Mouse (Mus musculus) limb, embryonic 15.5 days (tissue): ENCODE data around the gene Tmem184a. TPM values are rescaled to one million over a fixed set of nuclear protein-coding genes. Genes with fewer than 3 reads are reported as not detected.
A peak's percentile ranks its signal among the peaks of the same experiment; 100 is the strongest.

ENCODE experiments used
- ATAC-seq: fragments of 200-750 bp; cut with Nextera tagmentation; 2 replicates; pipeline ENCODE4 v1.8.0; 2017; ENCODE audit warnings: low read depth, moderate TSS enrichment; ENCODE audit not compliant: insufficient number of reproducible peaks, low FRiP score, low TSS enrichment
- H3K27ac ChIP-seq: fragments of 300-500 bp; sonication (generic); 2 replicates; pipeline ENCODE4 v1.5.1; 2015; ENCODE audit warnings: moderate library complexity, mild to moderate bottlenecking, inconsistent platforms
- H3K27me3 ChIP-seq: fragments of 300-500 bp; sonication (generic); 2 replicates; pipeline ENCODE4 v1.6.1; 2015; ENCODE audit warnings: inconsistent platforms
- H3K36me3 ChIP-seq: fragments of 300-500 bp; sonication (generic); 2 replicates; pipeline ENCODE4 v1.6.1; 2015; ENCODE audit warnings: inconsistent platforms
- H3K4me1 ChIP-seq: fragments of 300-500 bp; sonication (generic); 2 replicates; pipeline ENCODE4 v1.6.1; 2015; ENCODE audit warnings: inconsistent platforms
- H3K4me2 ChIP-seq: fragments of 300-500 bp; sonication (generic); 2 replicates; pipeline ENCODE4 v1.6.1; 2015; ENCODE audit warnings: mild to moderate bottlenecking, inconsistent platforms
- H3K4me3 ChIP-seq: fragments of 300-500 bp; sonication (generic); 2 replicates; pipeline ENCODE4 v1.5.1; 2015; ENCODE audit warnings: mild to moderate bottlenecking, inconsistent platforms
- H3K9ac ChIP-seq: fragments of 300-500 bp; sonication (generic); 2 replicates; pipeline ENCODE4 v1.6.1; 2015; ENCODE audit warnings: inconsistent platforms
- H3K9me3 ChIP-seq: fragments of 300-500 bp; sonication (generic); 2 replicates; pipeline ENCODE4 v1.6.1; 2016; ENCODE audit warnings: inconsistent platforms
- WGBS: fragments of 180-500 bp; shearing (Covaris S2); methylation state at CpG from one replicate; pipeline ENCODE4 v1.1.7; 2015; 5-methylcytosine and 5-hydroxymethylcytosine counted together
- polyA plus RNA-seq: library from polyadenylated mRNA; unstranded; fragments of >200 nt; fragmentation: Nextera tagmentation; extraction: Ambion mirVana; gene quantifications from 2 replicates; pipeline ENCODE4 v1.2.1, GENCODE M21; 2015

The Tmem184a gene
- 11.1 and 12.0 TPM in 2 replicates for polyA plus RNA-seq

DNA sequence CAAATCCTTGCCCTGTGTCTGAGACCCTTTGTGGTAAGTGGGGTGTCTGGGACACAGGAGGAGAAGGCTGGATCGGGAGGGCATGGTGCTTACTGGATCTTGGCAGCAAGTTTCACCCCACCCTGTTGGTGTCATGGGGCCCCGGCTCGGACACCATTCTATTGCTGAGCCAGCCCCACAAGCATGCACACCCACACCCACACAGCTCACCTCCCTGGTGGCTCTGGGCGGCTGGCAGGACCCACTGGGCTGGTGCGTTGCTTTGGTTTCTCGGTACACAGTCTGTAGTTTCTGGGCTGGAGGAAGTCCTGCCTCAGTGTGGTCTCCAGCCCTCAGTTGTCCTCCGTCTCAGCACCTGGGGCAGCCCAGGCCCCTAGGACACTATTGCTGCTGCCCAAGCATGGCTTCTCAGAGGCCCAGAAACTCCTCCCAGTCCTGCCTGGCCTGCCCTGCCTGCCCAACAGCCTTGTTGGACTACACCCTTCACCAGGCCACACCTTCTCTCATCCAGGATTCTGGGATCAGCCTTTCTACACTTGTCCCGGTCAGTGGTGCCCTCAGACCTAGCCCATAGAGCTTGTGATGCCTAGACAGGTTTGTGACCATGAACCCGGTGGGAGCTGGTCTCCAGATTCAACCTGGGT lies at the start of gene Tmem184a:
TSS of gene Tmem184a (minus strand) at position 380 of the 644 bp plus-strand sequence.
- H3K4me2 ChIP-seq: 0 out of 2 replicates have a peak within 1 kb of the TSS, but pooled peaks have one; percentile 4
- H3K4me1 ChIP-seq: no peaks in the 10 kb centered on the region
- H3K9me3 ChIP-seq: no peaks in the 10 kb centered on the region
- H3K36me3 ChIP-seq: peaks cover 34% of the 10 kb centered on the region
- 83% methylated on average over 9 of the region's 9 CpGs for WGBS
- H3K27ac ChIP-seq: peak within 1 kb of the TSS; percentile 35; the same call in 1 of the 2 replicates
- no peak within 1 kb of the TSS for H3K9ac ChIP-seq
- H3K4me3 ChIP-seq: no peak within 1 kb of the TSS
- ATAC-seq: no peak
- peaks cover 9% of the 10 kb centered on the region; the same call in 1 of the 2 replicates for H3K27me3 ChIP-seq

DNA sequence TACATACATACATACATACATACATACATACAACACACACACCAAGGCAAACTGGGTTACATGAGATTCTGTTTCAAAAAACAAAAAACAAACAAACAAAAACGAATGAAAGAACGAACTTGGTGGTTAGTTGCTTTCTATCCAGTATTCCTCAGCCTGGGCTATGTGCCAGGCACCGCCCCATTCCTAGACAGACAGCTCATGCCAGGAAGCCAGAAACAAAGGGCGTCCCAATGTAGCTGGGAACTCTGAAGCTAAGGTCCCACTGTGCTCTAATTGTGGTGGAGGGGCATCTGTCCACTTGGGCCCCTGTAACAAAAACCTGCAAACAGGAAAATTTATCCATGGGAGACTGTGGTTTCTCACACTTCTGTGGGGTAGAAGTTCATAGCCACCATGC lies 43.0 kb upstream of the Tmem184a start:
- WGBS: 44% methylated on average over 4 of the region's 4 CpGs
- Histone ChIP-seq H3K4me3 (no peak overlapping the region), H3K4me1 (peaks cover 3% of the 10 kb centered on the region; the same call in 1 of the 2 replicates), H3K36me3 (no peaks in the 10 kb centered on the region), H3K27ac (no peak overlapping the region), H3K9me3 (no peaks in the 10 kb centered on the region), H3K4me2 (no peak overlapping the region), H3K9ac (no peak overlapping the region), H3K27me3 (peaks cover 3% of the 10 kb centered on the region; the same call in 1 of the 2 replicates)
- ATAC-seq: no peak

DNA sequence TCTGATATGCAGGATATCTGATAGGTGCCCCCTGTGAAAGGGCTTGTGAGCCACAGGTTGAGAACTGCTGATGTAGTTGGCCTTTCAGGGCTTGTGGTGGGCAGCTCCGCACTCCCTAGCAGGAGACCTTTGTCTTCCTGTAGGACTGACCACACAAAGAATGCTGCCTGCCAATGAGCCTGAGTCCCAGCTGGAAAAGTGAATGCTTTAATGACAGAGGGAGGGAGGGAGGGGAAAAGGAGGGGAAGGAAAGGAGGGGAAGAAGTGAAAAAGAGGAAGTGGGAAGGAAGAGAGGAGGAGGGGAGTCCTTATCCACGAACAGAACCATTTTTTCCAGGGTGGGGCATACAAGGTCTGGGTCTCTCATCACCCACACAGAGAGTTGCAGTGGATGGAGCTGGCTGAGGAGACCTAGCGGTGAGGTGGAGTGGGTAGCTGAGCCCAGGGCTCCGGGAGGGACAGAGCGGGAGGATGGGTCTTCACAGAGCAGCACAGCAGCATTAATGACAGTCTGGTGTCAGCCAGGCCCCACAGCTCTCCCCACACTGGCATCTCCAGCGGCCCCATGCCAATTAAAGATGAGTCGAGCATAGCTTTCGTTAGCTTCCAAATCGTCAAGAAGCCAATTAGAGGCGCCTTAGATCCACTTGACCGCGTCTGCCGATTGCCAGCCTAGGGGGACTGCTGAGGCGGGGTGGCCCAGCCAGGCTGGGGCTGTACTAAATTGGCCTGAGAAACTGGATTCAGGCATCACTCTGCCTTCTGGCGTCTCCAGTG lies 40.8 kb upstream of the Tmem184a start:
- no peak overlapping the region for H3K27ac ChIP-seq
- no peak overlapping the region for H3K9ac ChIP-seq
- H3K27me3 ChIP-seq: peaks cover 3% of the 10 kb centered on the region; the same call in 1 of the 2 replicates
- no peaks in the 10 kb centered on the region for H3K36me3 ChIP-seq
- 31% methylated on average over 15 of the region's 15 CpGs for WGBS
- peaks cover 3% of the 10 kb centered on the region; the same call in 1 of the 2 replicates for H3K4me1 ChIP-seq
- no peak overlapping the region for H3K4me2 ChIP-seq
- no peaks in the 10 kb centered on the region for H3K9me3 ChIP-seq
- ATAC-seq: no peak
- H3K4me3 ChIP-seq: no peak overlapping the region

DNA sequence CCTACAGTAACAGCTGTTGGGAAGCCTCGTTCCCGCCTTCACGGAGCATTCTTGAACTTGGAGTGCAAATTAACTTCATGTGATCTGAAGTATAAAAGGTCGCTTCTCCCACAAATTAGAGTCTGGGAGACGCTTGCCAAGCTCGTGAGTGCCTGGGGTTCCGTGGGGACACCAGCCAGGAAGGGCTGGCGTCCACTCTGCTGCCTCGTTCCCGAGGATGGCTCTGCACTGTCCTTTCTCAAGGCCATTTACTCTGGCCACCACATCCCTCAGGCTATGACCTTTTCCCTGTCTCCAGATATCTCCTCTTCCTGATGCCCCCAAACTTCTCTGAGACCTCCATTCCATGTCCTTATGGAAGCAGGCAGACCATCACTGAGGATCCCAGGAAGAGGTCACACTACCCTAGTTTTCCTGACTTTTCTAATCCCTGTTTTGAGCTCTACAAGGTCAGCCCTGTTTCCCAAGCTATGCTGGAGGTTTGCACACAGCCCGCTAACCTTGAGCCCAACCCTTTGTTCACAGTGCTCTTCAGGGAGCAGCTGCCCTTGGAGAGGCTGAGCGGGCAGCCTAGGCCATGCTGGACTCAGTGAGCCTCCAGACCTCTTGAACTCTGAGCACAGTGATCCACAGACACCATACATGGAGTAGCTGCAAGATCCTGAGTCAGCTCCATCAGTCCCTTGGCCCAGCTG lies 30.1 kb upstream of the Tmem184a start:
- Histone ChIP-seq H3K27me3 (no peaks in the 10 kb centered on the region), H3K4me3 (no peak overlapping the region), H3K4me2 (no peak overlapping the region), H3K9me3 (no peaks in the 10 kb centered on the region), H3K4me1 (peaks cover 8% of the 10 kb centered on the region), H3K36me3 (no peaks in the 10 kb centered on the region), H3K27ac (no peak overlapping the region), H3K9ac (no peak overlapping the region)
- no peak for ATAC-seq
- WGBS: 57% methylated on average over 12 of the region's 12 CpGs

DNA sequence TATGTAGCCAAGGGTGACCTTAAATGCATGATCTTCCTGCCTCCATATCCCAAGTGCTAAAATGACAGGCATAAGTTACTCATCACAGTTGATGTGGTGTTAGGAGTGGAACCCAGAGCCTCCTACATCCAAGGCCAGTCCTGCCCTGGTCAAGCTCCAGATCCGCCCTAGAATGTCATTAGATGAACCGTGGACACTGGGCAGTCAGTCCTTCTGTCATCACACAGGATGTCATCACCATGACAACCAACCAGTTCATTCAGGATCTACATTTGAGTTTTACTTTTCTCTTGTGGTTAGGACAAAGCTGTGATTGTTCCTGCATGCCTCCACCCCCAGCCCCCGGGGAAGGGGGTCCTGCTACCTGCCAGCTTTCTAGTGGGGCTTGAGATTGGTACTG lies 19.4 kb upstream of the Tmem184a start:
- no peaks in the 10 kb centered on the region for H3K9me3 ChIP-seq
- H3K4me3 ChIP-seq: no peak overlapping the region
- no peak for ATAC-seq
- 58% methylated on average over 3 of the region's 3 CpGs for WGBS
- peaks cover 2% of the 10 kb centered on the region; the same call in 1 of the 2 replicates for H3K27me3 ChIP-seq
- H3K4me2 ChIP-seq: no peak overlapping the region
- H3K36me3 ChIP-seq: no peaks in the 10 kb centered on the region
- H3K4me1 ChIP-seq: no peaks in the 10 kb centered on the region; the same call in 1 of the 2 replicates
- no peak overlapping the region for H3K27ac ChIP-seq
- no peak overlapping the region for H3K9ac ChIP-seq

DNA sequence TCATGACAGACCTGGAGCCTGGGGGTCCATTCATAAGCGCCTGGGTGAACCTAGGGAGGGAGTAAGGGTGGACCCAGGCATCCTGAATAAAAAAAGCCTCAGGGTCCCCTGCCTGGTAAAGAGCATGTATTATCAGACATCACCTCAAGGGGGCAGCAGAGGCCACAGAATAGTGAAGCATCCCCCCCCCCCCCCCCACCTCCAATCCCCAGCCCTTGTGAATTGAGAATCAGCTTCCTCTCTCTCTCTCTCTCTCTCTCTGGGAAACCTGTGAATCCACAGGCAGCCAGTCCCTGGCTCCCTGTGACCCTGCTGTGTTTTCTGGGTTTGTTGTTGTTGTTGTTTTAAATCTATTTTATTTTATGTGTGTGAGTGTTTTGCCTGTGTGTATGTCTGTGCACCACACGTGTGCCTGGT lies 18.8 kb upstream of the Tmem184a start:
- ATAC-seq: no peak
- peaks cover 2% of the 10 kb centered on the region; the same call in 1 of the 2 replicates for H3K27me3 ChIP-seq
- no peaks in the 10 kb centered on the region for H3K36me3 ChIP-seq
- H3K27ac ChIP-seq: no peak overlapping the region
- no peaks in the 10 kb centered on the region for H3K9me3 ChIP-seq
- H3K4me2 ChIP-seq: no peak overlapping the region
- no peak overlapping the region for H3K4me3 ChIP-seq
- 17% methylated on average over 2 of the region's 2 CpGs for WGBS
- H3K4me1 ChIP-seq: no peaks in the 10 kb centered on the region; the same call in 1 of the 2 replicates
- H3K9ac ChIP-seq: no peak overlapping the region

DNA sequence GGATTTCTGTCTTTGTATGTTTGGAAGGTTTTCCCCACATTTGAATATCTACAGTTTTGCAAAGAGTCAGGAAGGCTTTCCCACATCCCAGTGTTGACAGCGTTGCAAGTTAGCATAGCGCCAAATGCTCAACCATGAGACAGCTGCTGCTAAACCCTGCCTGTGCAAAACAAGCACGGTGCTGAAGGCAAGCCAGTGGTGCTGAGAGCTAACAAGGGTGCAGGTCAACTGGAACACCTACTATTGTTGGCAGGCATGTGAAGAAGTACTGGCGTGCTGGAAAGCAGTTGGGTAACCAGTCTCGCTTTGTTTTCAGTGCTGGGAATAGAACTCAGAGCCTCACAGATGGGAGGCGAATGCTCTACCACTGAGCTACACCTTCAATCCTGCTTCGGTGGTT lies 16.0 kb upstream of the Tmem184a start:
- Histone ChIP-seq H3K9me3 (no peaks in the 10 kb centered on the region), H3K4me2 (no peak overlapping the region), H3K27me3 (peaks cover 2% of the 10 kb centered on the region; the same call in 1 of the 2 replicates), H3K27ac (no peak overlapping the region), H3K4me3 (no peak overlapping the region), H3K4me1 (no peaks in the 10 kb centered on the region; the same call in 1 of the 2 replicates), H3K36me3 (no peaks in the 10 kb centered on the region), H3K9ac (no peak overlapping the region)
- 83% methylated on average over 7 of the region's 7 CpGs for WGBS
- no peak for ATAC-seq

DNA sequence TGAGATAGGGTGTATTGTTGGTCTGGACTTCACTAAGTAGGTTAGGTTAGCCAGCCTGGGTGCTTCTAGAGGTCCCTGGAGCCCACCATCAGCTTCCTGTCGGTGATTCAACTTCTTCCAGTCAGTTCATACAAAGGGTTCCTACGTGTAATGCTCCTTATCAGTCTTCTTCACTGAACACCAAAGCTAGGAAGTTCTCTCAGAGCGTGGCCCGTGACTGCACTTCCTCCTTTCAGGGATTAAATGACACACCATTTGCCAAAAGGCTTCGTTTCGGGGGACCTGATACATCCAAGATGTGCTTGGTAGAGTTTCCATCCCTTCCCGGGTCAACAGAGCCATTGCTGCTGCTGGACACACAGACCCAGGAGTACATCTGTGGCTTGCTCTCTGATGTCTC lies 12.4 kb upstream of the Tmem184a start:
- Histone ChIP-seq H3K36me3 (no peaks in the 10 kb centered on the region), H3K27me3 (no peaks in the 10 kb centered on the region; the same call in 1 of the 2 replicates), H3K4me2 (no peak overlapping the region), H3K27ac (no peak overlapping the region), H3K9me3 (no peaks in the 10 kb centered on the region), H3K9ac (no peak overlapping the region), H3K4me1 (no peaks in the 10 kb centered on the region), H3K4me3 (no peak overlapping the region)
- no peak for ATAC-seq
- WGBS: 72% methylated on average over 7 of the region's 7 CpGs

DNA sequence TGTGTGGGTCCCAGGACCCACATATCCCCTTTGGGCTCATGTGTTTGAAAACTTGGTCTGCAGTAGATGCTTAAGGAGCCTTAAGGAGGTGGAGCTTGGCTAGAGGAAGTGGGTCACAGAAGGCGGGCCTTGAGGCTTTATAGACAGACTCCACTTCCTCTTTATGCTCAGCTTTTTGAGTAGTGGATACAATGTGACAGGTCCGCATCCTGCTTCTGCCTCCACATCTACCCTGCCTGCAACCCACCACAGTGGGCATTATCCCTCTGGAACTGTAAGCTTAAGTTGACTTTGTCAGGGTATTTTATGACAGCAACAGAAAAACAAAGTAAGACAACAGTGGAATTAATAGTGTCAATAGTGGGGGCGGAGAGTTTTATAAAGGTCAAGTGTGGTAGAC lies 11.0 kb upstream of the Tmem184a start:
- no peak for ATAC-seq
- no peaks in the 10 kb centered on the region for H3K36me3 ChIP-seq
- no peaks in the 10 kb centered on the region for H3K9me3 ChIP-seq
- no peak overlapping the region for H3K9ac ChIP-seq
- H3K27ac ChIP-seq: no peak overlapping the region
- peaks cover 5% of the 10 kb centered on the region for H3K4me1 ChIP-seq
- no peak overlapping the region for H3K4me3 ChIP-seq
- 84% methylated on average over 3 of the region's 3 CpGs for WGBS
- H3K4me2 ChIP-seq: no peak overlapping the region
- no peaks in the 10 kb centered on the region; the same call in 1 of the 2 replicates for H3K27me3 ChIP-seq

DNA sequence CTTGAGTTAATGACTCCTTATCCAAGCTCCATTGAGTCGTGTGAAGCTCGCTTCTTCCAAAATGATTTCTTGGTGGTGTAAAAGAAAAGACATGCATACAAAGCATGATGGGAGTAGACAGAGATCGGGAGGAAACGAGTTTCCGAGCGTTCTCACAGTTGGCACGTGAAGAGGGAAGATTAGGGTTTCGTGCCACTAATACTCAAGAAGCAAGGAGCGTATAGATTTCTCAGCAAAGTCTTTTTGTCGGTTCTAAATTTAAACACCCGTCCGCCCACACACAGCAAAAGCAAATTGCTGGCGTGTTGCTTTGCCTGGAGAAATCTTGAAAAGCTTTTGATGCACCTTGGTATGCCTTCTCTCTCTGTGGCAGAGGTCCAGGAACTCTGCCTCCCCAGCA lies 9.7 kb upstream of the Tmem184a start:
- H3K36me3 ChIP-seq: 0 out of 2 replicates have a peak, but pooled peaks cover 4% of the 10 kb centered on the region
- H3K27me3 ChIP-seq: no peaks in the 10 kb centered on the region
- no peak for ATAC-seq
- no peak overlapping the region for H3K4me3 ChIP-seq
- 75% methylated on average over 13 of the region's 13 CpGs for WGBS
- no peak overlapping the region for H3K4me2 ChIP-seq
- H3K9ac ChIP-seq: no peak overlapping the region
- H3K27ac ChIP-seq: no peak overlapping the region
- H3K4me1 ChIP-seq: peaks cover 11% of the 10 kb centered on the region
- H3K9me3 ChIP-seq: no peaks in the 10 kb centered on the region

DNA sequence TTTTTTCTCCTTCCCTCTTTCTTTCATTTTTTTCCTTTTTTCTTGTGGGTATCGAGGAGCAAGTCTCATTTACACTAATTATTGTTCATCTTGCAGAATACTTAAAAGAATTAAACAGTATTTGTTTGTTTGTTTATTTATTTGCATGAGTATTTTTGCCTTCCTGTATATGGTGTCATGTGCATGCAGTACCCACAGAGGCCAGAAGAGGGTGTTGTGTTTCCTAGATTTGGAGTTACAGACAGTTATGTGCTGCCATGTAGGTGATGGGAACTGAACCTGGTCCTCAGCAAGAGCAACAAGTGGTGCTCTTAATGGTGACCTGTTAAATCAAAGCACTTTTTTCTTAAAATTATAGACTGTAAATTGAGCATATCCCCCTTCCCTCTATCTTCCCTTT lies 7.9 kb upstream of the Tmem184a start:
- WGBS: 97% methylated on average over 1 of the region's 1 CpGs

More for the DNA sequence above, 7.9 kb upstream of the Tmem184a start:
- Histone ChIP-seq H3K4me2 (no peak overlapping the region), H3K27me3 (no peaks in the 10 kb centered on the region), H3K27ac (no peak overlapping the region), H3K9me3 (no peaks in the 10 kb centered on the region), H3K4me1 (peaks cover 11% of the 10 kb centered on the region), H3K4me3 (no peak overlapping the region), H3K9ac (no peak overlapping the region), H3K36me3 (peaks cover 19% of the 10 kb centered on the region)
- ATAC-seq: no peak
